Mouse (Mus musculus) adrenal gland (tissue): Measurements from ENCODE around the gene Cldn34b2.
"Not testable (repeated sequence)": the region's sequence is repeated elsewhere in the genome, so short reads cannot be mapped to it uniquely, and the experiment has no call there.

Experiments used
- intact Hi-C: fragments of 180-260 bp; cut with DNase I; formaldehyde crosslinking; loops from one replicate; pipeline ENCODE4 v1.15.1; 2025
- long read RNA-seq, 2 experiments: library from polyadenylated mRNA; unstranded; transcript quantifications; one replicate each; pipeline ENCODE4 v2.0.0; 2020; ENCODE audit warnings: borderline replicate concordance in 1 of 2; ENCODE audit not compliant: insufficient replicate concordance in 1 of 2

Cldn34b2 gene
- long read RNA-seq, experiment 1 = 0 reads
- long read RNA-seq, experiment 2 = 0 reads

- intact Hi-C loops = not testable (repeated sequence)
Measured at GRCm38 (mm10) chrX:155128312-155128711, at the start of gene Cldn34b2. TSS of gene Cldn34b2 (minus strand) at chrX:155128412.

DNA sequence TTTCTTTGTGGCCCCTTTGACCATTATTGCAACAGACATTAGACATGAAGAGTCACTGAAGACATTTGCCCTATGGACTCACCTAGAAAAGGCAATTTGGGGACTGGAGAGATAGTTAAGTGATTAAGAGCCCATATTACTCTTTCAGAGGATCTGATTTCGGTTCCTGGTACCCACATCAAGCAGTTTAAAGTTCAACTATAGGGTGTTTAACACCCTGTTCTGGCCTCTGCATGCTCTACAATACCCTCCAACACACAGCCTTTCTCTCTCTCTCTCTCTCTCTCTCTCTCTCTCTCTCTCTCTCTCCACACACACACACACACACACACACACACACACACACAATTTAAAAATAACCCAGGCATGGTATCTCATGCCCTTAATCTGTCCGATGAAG is 49.4 kb upstream of the Cldn34b2 start:
- intact Hi-C loops = no loop called here

DNA sequence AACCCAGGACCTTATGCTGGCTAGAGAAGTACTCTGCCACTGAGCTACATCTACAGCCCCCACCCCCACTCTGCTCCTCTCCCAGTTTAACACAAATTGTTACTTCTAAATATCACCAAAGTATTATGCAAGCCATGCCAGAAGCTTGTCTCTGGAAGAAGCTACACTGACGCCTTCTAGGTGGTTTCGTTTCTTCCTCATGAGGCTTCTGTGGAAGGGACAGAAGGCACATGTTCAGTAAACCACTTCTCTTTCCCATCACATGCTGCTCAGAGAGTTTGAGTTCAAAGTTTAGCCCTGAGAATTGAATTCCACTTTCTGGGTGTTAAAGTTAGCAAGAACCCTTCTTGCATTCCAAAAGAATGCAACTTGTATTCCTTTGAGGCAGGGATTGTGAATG is 49.0 kb upstream of the Cldn34b2 start:
- intact Hi-C loops = no loop called here

DNA sequence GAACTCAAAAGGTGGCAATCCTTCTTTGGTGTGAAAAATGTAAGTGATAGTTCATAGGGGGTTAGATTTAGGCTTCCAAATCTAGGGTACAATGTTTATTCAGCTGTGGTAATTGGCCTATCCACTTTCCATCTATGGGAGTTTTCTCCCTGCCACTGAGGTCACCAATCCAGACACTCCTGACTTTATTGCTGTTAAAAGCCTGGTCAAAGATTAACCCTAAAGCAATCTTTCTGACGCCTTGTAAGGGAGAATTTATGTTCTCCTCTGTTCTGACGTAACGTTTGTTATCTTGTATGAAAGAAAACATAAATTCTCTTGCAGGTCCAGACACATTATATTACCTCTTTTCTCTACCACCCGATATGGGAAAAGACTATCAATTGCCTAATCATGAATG is 47.4 kb upstream of the Cldn34b2 start:
- intact Hi-C loops = no loop called here

- intact Hi-C loops = no loop called here
Measured at GRCm38 (mm10) chrX:155172310-155172709, 44.1 kb upstream of the Cldn34b2 start.

GRCm38 (mm10) chrX:155171754-155172153 is 43.5 kb upstream of the Cldn34b2 start:
- intact Hi-C loops = no loop called here

- intact Hi-C loops = no loop called here
Measured at GRCm38 (mm10) chrX:155169886-155170285, 41.7 kb upstream of the Cldn34b2 start.

DNA sequence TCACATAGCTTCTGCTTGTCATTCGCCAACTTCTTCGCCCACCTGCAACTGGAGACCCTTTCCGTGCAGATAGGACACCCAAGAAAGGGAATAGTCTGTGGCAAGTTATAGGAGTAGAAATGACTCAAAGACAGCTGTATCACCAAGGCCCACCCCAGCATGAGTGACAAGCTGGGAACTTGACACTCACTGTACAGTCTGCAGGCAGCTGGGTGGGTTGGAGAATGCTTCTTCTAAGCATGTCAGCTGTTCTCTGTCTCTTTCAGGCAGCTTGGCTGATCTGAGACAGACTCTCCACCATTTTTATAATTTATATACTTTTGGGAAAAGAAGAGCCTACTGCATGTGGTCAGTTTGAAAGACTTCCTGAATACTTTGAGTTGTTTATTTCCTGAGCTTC is 39.5 kb upstream of the Cldn34b2 start:
- intact Hi-C loops = no loop called here

GRCm38 (mm10) chrX:155166313-155166712 is 38.1 kb upstream of the Cldn34b2 start:
- intact Hi-C loops = no loop called here

DNA sequence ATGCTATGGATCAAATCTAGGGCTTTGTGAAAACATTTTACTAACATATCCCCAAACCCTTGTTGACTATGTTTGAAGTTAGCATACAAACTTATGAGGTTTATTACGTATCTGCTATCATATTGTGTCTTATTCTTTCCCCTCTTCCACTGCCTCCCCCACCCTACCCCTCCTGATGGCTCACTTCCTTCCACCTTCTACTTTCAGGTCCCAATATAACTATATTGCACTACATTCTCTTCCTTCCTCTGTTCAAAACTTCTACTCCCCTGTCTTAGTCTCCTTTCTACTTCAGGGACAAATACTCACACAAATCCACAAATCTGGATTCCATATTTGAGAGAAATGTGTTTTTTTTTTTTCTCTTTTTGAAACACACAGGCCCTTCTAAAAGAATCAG is 35.3 kb upstream of the Cldn34b2 start:
- intact Hi-C loops = no loop called here

DNA sequence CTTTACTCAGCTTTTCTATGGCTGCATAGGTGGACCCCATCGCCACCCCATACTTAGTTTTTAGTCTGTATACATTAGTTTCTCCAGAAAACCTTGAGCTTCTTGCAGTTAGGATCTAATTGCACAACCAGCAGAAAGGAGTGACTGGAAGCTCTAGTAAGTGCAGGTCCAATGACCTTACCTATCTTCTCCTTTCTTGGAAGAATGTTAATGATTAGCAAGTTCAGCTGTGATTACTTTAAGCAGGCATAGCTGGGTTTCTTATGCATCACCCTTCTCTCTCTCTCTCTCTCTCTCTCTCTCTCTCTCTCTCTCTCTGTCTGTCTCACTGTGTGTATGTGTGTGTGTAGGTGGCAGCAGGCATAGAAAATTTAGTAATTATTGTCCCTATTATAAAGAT is 23.7 kb upstream of the Cldn34b2 start:
- intact Hi-C loops = no loop called here

GRCm38 (mm10) chrX:155144718-155145117 is 16.5 kb upstream of the Cldn34b2 start:
- intact Hi-C loops = loop anchor here (2.0 to 5.0 kb wide), 3 partner anchors 73 to 173 kb away; partner anchors contain the start of genes Acot9 and Sat1

DNA sequence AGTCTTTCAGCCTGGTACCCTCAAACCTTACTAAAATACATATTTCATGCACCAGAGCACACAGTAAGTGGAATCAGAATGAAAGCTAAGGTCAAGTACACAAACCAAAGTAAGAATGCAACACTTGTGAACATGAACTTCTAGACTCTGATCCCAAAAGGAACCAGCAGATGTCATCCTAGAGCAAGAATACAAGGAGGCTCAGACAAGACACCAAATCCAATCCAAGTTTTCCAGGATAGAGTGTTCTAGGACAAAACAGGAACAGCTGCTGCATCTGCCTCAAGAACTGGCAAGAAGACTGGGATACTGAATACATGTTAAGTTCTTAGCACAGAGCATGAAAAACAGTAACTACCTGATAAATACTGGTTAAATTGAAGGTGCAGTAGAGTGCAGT is 30.2 kb downstream of the Cldn34b2 start:
- intact Hi-C loops = no loop called here

- intact Hi-C loops = not testable (repeated sequence)
Measured at GRCm38 (mm10) chrX:155093566-155093965, 34.6 kb downstream of the Cldn34b2 start, which contains the start of gene Magea2. TSS of gene Magea2 (minus strand) at chrX:155093666.

GRCm38 (mm10) chrX:155089693-155090092 is 38.5 kb downstream of the Cldn34b2 start, which contains the start of gene Magea1:
TSS of gene Magea1 (minus strand) at chrX:155089793.
- intact Hi-C loops = not testable (repeated sequence)
